Mouse (Mus musculus) myocyte (in vitro differentiated cells): ENCODE measurements at regions not wholly inside any gene's neighbourhood (a gene's known extent, or its start where the extent isn't known, plus 50 kb on each side); places are given as distances from the start of the nearest gene placed in this dataset.

Experiments used
- H3K27me3 ChIP-seq: one replicate; pipeline ENCODE4 v1.6.1; 2011; ENCODE audit not compliant: control insufficient read depth, insufficient read depth, insufficient read length
- H3K36me3 ChIP-seq: one replicate; pipeline ENCODE4 v1.6.1; 2011; ENCODE audit not compliant: control insufficient read depth, insufficient read depth
- H3K4me2 ChIP-seq: one replicate; pipeline ENCODE4 v1.6.1; 2011; ENCODE audit warnings: low read depth, control low read depth
- H3K4me3 ChIP-seq: one replicate; pipeline ENCODE4 v1.5.1; 2011; ENCODE audit warnings: mild to moderate bottlenecking, control low read depth, moderate library complexity
- H3K79me2 ChIP-seq: one replicate; pipeline ENCODE4 v1.6.1; 2011; ENCODE audit not compliant: control insufficient read depth, insufficient read depth
- H3ac ChIP-seq: one replicate; pipeline ENCODE4 v1.6.1; 2011; ENCODE audit not compliant: control insufficient read depth, insufficient read length
- CEBPB ChIP-seq: IDR thresholded peaks from 2 replicates; pipeline ENCODE4 v1.6.1; 2011; ENCODE audit warnings: mild to moderate bottlenecking, moderate library complexity; ENCODE audit not compliant: poor library complexity, insufficient read depth, severe bottlenecking
- E2F4 ChIP-seq: IDR thresholded peaks from one replicate; pipeline ENCODE4 v1.6.1; 2011; ENCODE audit warnings: mild to moderate bottlenecking, control low read depth, moderate library complexity; ENCODE audit not compliant: insufficient read depth
- MAX ChIP-seq: IDR thresholded peaks from one replicate; pipeline ENCODE4 v1.6.1; 2011; ENCODE audit warnings: low read depth, mild to moderate bottlenecking, control low read depth
- MYOD1 ChIP-seq, 3 experiments: IDR thresholded peaks; one replicate each; pipeline ENCODE4 v1.6.1; 2011; ENCODE audit warnings: control low read depth in 2 of 3, low read depth in 2 of 3, mild to moderate bottlenecking in 2 of 3, moderate library complexity in 1 of 3; ENCODE audit not compliant: insufficient read length in 2 of 3, control insufficient read depth in 1 of 3
- MYOG ChIP-seq, 3 experiments: IDR thresholded peaks; one replicate each; pipeline ENCODE4 v1.6.1; 2011; ENCODE audit warnings: control low read depth in 2 of 3, low read depth in 2 of 3, mild to moderate bottlenecking in 2 of 3; ENCODE audit not compliant: insufficient read length in 2 of 3, control insufficient read depth in 1 of 3, insufficient read depth in 1 of 3
- POLR2A ChIP-seq: IDR thresholded peaks from one replicate; pipeline ENCODE4 v1.6.1; 2011; ENCODE audit warnings: low read depth, mild to moderate bottlenecking, control low read depth, moderate library complexity; ENCODE audit not compliant: insufficient read length
- POLR2AphosphoS2 ChIP-seq: IDR thresholded peaks from one replicate; pipeline ENCODE4 v1.6.1; 2011; ENCODE audit warnings: low read depth, control low read depth; ENCODE audit not compliant: insufficient read length
- REST ChIP-seq: IDR thresholded peaks from one replicate; pipeline ENCODE4 v1.6.1; 2011; ENCODE audit warnings: mild to moderate bottlenecking, control low read depth, moderate library complexity; ENCODE audit not compliant: insufficient read depth, insufficient read length
- SRF ChIP-seq: IDR thresholded peaks from one replicate; pipeline ENCODE4 v1.6.1; 2011; ENCODE audit warnings: low read depth; ENCODE audit not compliant: control insufficient read depth, insufficient read length
- TCF12 ChIP-seq: IDR thresholded peaks from one replicate; pipeline ENCODE4 v1.6.1; 2011; ENCODE audit warnings: mild to moderate bottlenecking, control low read depth; ENCODE audit not compliant: poor library complexity, insufficient read depth, severe bottlenecking
- TCF3 ChIP-seq: IDR thresholded peaks from one replicate; pipeline ENCODE4 v1.6.1; 2011; ENCODE audit warnings: low read depth, control low read depth; ENCODE audit not compliant: insufficient read length
- USF1 ChIP-seq: IDR thresholded peaks from one replicate; pipeline ENCODE4 v1.6.1; 2011; ENCODE audit warnings: low read depth, mild to moderate bottlenecking, control low read depth, moderate library complexity

DNA sequence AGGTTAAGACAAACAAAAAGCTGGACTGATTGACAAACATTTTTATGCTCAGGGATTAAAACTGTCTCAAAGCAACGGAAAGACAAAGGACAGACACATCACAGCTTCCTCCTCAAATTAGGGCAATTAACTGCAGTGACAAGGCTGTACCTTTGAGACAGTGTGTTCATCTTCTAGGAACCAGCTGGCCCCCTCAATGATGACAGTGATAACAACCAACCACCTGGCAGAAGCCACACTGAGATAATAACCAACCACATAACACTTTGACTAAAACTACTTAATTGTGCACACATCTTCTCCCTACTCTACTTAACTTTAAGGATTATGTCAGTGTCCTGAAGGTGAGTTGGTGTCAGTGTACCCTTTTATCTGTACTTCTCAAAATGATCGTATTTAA, 248.4 kb downstream of the Kif20b start:
- Histone ChIP-seq H3K79me2 (no peaks in the 10 kb centered on the region), H3ac (no peak overlapping the region), H3K36me3 (no peaks in the 10 kb centered on the region), H3K27me3 (no peaks in the 10 kb centered on the region), H3K4me2 (no peak overlapping the region), H3K4me3 (no peak overlapping the region)
- TF ChIP-seq SRF (no peak), MAX (no peak), TCF3 (no peak), REST (no peak), USF1 (no peak), MYOG (IDR thresholded peaks at IDR 0.05; ENCODE audit: control insufficient read depth in 1 of 3, insufficient read depth in 1 of 3, insufficient read length in 2 of 3, low read depth in 2 of 3) (no peak), MYOD1 (IDR thresholded peaks at IDR 0.05; ENCODE audit: control insufficient read depth in 1 of 3, insufficient read length in 2 of 3, low read depth in 2 of 3) (no peak), E2F4 (no peak), POLR2AphosphoS2 (no peak), CEBPB (no peak), TCF12 (no peak), POLR2A (no peak)

DNA sequence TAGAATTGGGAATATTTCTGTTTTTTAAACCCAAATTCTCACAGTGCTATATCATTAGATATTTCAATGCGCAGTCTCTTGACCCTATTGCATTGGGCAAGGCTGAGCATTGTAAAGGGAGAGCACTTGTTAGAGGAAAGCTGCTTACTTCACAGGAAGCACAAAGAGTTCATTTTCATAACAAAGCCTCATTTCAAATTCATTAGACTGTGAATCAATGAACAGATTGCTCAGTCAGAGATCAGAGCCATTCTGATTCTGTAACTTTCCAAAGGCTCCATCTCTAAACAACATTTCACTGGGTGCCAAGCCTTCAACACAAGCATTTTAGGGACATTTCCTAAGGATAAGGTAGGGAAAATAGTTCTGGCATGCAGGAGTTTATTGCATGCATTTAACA, 257.9 kb downstream of the Kif20b start:
- no peaks in the 10 kb centered on the region for H3K27me3 ChIP-seq
- no peak overlapping the region for H3K4me3 ChIP-seq
- H3K79me2 ChIP-seq: no peaks in the 10 kb centered on the region
- no peak for TF ChIP-seq REST
- TF ChIP-seq MYOG (IDR thresholded peaks at IDR 0.05; ENCODE audit: control insufficient read depth in 1 of 3, insufficient read depth in 1 of 3, insufficient read length in 2 of 3, low read depth in 2 of 3): no peak
- no peak for TF ChIP-seq TCF12
- no peak for TF ChIP-seq TCF3
- TF ChIP-seq MAX: no peak
- TF ChIP-seq CEBPB: no peak
- TF ChIP-seq POLR2AphosphoS2: no peak
- no peak for TF ChIP-seq POLR2A
- no peak for TF ChIP-seq USF1
- TF ChIP-seq E2F4: no peak
- no peak for TF ChIP-seq MYOD1 (IDR thresholded peaks at IDR 0.05; ENCODE audit: control insufficient read depth in 1 of 3, insufficient read length in 2 of 3, low read depth in 2 of 3)
- TF ChIP-seq SRF: no peak
- no peak overlapping the region for H3K4me2 ChIP-seq
- H3K36me3 ChIP-seq: no peaks in the 10 kb centered on the region
- H3ac ChIP-seq: no peak overlapping the region

DNA sequence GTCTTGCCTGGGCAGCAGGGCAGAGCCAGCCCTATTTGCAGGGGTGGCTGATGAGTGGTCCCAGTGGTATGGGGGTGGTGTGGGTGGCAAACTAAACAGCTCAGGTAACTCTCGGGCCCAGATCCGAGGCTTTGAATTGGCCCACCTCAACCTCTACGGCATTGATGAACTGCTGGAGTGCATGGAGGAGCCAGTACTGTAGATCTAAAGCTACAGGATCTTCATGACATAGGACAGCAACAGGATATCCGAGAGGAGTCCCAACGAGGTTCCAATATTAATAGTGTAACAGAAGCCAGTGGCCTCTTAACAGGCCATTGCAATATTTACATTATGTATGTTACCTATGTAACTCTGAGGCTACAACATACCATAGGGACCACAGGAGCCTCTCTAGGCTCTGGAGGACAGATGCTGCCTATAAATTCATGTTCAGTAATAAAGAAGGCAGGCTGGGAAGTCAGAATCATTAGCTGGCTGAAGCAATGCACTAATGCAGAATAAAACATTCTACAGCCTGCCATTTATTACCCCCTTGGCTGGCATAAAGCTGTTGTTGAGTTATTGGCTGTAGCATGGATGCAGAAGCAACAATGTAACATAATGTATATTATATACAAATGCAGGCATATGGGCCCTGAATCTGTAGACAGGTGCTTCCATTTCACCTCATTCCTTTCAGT, 283.5 kb downstream of the Kif20b start:
- Histone ChIP-seq H3K36me3 (no peaks in the 10 kb centered on the region), H3K4me3 (no peak overlapping the region), H3K4me2 (no peak overlapping the region), H3K79me2 (no peaks in the 10 kb centered on the region), H3ac (no peak overlapping the region), H3K27me3 (no peaks in the 10 kb centered on the region)
- TF ChIP-seq MYOG (IDR thresholded peaks at IDR 0.05; ENCODE audit: control insufficient read depth in 1 of 3, insufficient read depth in 1 of 3, insufficient read length in 2 of 3, low read depth in 2 of 3) (no peak), MAX (no peak), REST (no peak), POLR2AphosphoS2 (no peak), E2F4 (no peak), SRF (no peak), USF1 (no peak), TCF3 (no peak), TCF12 (no peak), MYOD1 (IDR thresholded peaks at IDR 0.05; ENCODE audit: control insufficient read depth in 1 of 3, insufficient read length in 2 of 3, low read depth in 2 of 3) (no peak), POLR2A (no peak), CEBPB (no peak)

DNA sequence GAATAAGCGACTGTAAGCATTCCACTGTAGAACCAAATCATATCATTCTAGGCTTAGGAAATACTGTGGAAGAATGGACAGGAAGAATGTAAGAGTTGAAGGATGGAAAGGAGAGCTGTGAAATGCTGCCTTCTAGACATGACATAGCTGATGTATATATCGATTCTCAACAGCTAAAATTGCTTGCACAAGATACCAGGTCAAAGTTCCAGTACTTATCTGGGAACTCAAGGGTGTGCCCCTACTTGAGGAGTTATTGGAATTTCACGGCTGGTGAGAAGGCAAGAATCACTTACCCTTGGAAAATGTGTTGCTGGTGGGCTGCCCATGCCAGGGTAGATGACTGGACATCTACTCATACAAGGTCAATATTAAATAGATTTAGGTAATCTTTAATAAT, 322.0 kb downstream of the Kif20b start:
- TF ChIP-seq E2F4 (no peak), POLR2AphosphoS2 (no peak), MYOG (IDR thresholded peaks at IDR 0.05; ENCODE audit: control insufficient read depth in 1 of 3, insufficient read depth in 1 of 3, insufficient read length in 2 of 3, low read depth in 2 of 3) (no peak), MAX (no peak), TCF12 (no peak), USF1 (no peak), REST (no peak), SRF (no peak), CEBPB (no peak), TCF3 (no peak), MYOD1 (IDR thresholded peaks at IDR 0.05; ENCODE audit: control insufficient read depth in 1 of 3, insufficient read length in 2 of 3, low read depth in 2 of 3) (no peak), POLR2A (no peak)
- H3K79me2 ChIP-seq: no peaks in the 10 kb centered on the region
- no peak overlapping the region for H3K4me3 ChIP-seq
- H3K4me2 ChIP-seq: no peak overlapping the region
- no peaks in the 10 kb centered on the region for H3K36me3 ChIP-seq
- H3K27me3 ChIP-seq: no peaks in the 10 kb centered on the region
- no peak overlapping the region for H3ac ChIP-seq
